Mouse (Mus musculus) telencephalon, adult 2 months (tissue): ENCODE data around the gene Tbc1d23.
"Not testable (repeated sequence)": the region's sequence is repeated elsewhere in the genome, so short reads cannot be mapped to it uniquely, and the experiment has no call there.

Experiments used
- DNase-seq: peaks from one replicate; pipeline ENCODE4 v3.0.0-alpha.2; 2011; ENCODE audit warnings: low read depth, low spot score

Gene Tbc1d23

GRCm38 (mm10) chr16:57231089-57231936 is at the start of gene Tbc1d23:
TSS of gene Tbc1d23 (minus strand) at chr16:57231504.
- DNase-seq, result peak; percentile 99

DNA sequence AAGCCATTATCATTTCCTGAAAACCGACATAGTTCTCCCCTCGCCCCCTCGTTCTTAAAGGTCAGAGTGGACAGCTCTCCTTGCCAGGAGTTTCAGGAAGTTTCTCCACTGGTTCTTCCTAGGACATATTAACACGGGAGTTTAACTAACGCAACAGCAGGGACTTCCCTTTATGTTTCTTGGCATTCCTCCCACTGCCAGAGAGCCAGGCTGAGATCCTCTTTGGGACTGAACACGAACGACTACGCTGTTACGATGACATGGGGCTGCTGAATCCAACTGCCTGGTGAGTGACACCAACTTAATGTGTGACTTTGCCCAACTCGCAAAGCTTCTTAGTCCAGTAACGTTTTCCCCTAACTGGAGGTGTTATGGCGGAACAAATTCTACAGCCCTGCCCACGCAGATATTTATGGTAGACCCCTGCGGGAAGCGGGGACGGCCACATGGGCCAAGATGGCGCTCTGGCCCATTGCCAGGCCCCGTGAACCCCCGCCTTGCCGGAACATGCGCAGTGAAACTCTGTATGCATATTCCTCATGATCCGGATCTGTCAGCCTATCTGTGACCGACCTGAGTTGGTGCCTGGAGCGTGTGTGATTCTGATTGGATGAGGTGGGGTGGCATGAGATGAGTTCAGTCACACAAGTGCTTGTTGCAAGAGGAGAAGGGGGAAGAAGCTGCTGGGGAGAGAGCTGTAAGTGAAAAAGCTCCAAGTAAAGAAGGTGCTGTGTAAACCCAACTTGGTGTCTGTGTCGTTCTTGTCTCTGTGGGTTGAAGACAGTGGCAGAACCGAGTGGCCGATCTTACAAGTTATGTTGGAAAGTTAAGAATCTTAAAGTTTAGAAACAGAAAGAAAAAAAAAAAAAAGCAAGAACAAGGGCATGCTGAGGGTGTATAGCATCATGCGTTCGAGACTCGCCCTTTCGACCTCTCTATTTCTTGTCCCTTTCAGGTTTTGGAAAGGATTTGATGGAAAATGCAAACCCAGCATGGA is 49.2 kb upstream of the Tbc1d23 start:
- DNase-seq, result no peak

GRCm38 (mm10) chr16:57278976-57279626 is 47.8 kb upstream of the Tbc1d23 start:
- no peak for DNase-seq

- no peak for DNase-seq
Observed at GRCm38 (mm10) chr16:57269751-57270150, 38.4 kb upstream of the Tbc1d23 start.

DNA sequence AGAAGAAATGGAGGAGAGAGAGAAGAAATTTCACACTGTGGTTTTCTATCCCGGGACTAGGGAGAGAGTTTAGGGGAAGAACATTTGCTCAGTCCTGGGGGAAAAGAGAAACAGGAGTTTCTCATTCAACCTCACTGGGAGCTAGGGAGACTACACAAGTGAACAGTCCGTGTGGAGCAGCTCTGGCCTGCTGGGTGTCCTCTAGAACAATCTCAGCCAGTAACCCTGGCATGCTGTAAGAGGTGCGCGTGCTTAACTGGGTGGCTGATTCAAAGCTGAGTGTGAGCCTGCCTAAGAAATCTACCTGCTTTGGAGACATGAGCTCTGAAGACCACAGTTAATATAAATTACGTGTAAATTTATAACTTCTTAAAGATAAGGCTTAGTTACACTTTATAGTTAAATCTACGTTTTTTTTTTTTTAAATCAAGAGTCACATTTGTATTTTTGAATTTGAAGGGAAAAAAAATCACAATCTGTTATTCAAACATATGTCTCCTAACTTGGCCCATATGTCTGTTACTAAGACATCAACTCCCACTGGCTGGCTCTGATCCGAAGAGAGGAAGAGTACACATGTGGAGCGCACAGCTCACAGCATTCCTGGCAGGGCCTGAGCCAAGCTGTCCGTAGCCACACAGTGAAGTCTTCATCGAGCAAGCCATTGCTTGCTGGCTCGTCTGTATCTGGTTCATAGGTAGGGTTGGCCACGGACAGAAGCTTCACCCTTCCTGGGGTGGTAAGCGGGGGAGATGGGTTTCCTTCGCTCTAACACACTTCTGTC is 36.9 kb upstream of the Tbc1d23 start:
- peak; percentile 86 for DNase-seq

- DNase-seq, result no peak
Observed at GRCm38 (mm10) chr16:57267068-57267467, 35.8 kb upstream of the Tbc1d23 start.

- DNase-seq, result no peak
Observed at GRCm38 (mm10) chr16:57260152-57260551, 28.8 kb upstream of the Tbc1d23 start.

GRCm38 (mm10) chr16:57259356-57260083 is 28.2 kb upstream of the Tbc1d23 start:
- DNase-seq, result no peak

GRCm38 (mm10) chr16:57251589-57252421 is 20.5 kb upstream of the Tbc1d23 start:
- no peak for DNase-seq

- no peak for DNase-seq
Observed at GRCm38 (mm10) chr16:57250991-57251390, 19.7 kb upstream of the Tbc1d23 start.

GRCm38 (mm10) chr16:57247464-57247863 is 16.2 kb upstream of the Tbc1d23 start:
- DNase-seq, result no peak

DNA sequence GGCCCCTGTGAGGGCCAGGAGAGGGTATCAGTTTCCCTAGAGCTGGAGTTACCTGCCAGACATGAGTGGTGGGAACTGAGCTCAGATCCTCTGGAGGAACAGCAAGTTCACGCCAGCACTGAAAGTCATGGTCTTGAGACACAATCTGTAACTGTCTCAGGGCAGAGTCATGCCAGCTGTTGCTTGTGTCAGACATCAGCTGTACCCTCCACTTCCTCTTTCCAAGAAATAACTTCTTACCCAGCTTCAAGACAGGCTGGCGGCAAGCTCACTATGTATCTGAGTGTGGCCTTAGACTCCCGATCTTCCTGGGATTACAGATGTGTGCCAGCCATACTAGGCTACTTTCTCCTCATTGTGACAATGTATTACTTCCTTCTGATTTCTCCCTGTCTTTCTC is 15.3 kb upstream of the Tbc1d23 start:
- no peak for DNase-seq

- peak; percentile 33 for DNase-seq
Observed at GRCm38 (mm10) chr16:57243858-57244248, 12.5 kb upstream of the Tbc1d23 start.

GRCm38 (mm10) chr16:57243205-57243857 is 12.0 kb upstream of the Tbc1d23 start:
- no peak for DNase-seq

- DNase-seq, result no peak
Observed at GRCm38 (mm10) chr16:57242857-57243204, 11.5 kb upstream of the Tbc1d23 start.

- no peak for DNase-seq
Observed at GRCm38 (mm10) chr16:57235871-57236510, 4.7 kb upstream of the Tbc1d23 start.

GRCm38 (mm10) chr16:57231937-57232310 is 620 bp upstream of the Tbc1d23 start:
- DNase-seq, result not testable (repeated sequence)

DNA sequence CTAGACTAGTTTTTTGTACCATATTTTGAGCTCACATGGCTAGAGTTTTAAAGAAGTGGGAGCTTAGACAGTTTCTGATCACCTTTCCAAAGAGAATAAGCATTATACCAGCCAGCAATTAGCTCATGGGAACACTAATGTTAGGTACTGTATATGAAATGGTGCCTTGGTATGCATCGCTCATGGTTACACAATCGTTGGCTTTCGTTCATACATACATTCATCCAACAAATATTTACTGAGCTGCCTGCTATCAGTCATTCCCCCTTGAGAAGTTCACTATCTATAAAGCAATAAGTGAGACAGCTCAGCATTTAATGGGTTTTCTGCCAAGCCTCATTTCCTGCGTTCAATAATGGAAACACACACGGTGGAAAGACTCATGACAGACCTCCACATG is 4.9 kb downstream of the Tbc1d23 start:
- DNase-seq, result no peak

GRCm38 (mm10) chr16:57220361-57220760 is 10.9 kb downstream of the Tbc1d23 start:
- DNase-seq, result no peak
